Mouse (Mus musculus) fibroblast of lung, adult 2 months (primary cell): Measurements from ENCODE around the gene Hs3st5.
"Not testable (repeated sequence)": the region's sequence is repeated elsewhere in the genome, so short reads cannot be mapped to it uniquely, and the experiment has no call there.

Experiments used
- DNase-seq: peaks from one replicate; pipeline ENCODE4 v3.0.0-alpha.2; 2011; ENCODE audit warnings: low read depth

Gene Hs3st5

DNA sequence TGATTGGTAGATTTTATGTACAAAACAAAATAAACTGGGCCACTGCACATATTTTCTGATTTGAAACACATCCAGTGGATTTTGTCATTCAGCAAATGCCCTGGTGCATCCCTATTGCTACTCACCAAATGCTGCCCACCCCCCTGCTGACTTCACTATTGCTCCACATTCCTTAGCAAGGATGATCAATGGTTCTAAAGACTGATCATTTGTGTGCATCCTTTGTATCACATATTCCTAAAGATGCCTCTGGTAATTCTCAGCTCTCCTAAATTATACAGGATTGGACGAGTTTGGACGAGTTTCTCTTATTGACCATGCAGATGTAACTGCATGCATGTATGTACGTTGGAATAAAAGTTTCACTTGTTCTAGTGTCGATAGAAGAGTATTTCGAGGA is 52.1 kb downstream of the Hs3st5 start:
- DNase-seq: no peak

DNA sequence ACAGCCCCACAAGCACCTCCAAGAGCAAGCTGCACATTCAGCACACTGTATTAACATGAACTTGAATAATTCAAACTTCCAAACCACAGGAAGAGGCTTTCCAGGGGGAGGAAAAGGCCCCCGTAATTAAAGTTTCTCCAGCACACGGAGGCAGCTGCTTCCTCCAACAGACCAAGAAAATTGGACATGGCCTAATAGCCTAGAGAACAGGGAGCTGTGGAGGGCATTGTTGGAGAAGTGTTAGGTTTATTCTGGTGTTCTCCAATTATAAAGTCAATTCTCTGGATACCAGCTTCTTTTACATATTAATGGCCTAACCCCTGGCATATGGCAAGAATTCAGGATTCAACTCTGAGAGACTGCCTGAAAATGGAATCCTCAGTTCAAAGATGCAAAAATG is 60.6 kb downstream of the Hs3st5 start:
- DNase-seq: no peak

DNA sequence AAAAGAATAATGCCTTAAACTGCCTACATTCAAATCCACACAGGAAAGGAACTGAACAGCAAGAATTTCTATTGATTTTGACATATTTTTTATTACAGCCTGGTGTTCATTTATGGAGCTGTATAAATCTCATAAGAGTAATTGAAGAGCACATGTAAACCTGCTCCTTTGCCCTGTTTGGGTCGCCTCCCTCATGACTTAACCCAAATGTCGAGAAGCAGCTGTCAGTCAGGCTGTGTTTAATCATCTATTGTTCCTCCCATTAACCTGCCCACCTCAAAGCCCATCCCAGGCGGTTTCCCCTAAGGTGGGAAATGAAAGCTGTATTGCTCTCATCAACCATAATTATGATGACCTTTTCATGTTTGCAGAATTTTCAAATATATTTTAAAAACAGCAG is 65.9 kb downstream of the Hs3st5 start:
- DNase-seq: no peak

DNA sequence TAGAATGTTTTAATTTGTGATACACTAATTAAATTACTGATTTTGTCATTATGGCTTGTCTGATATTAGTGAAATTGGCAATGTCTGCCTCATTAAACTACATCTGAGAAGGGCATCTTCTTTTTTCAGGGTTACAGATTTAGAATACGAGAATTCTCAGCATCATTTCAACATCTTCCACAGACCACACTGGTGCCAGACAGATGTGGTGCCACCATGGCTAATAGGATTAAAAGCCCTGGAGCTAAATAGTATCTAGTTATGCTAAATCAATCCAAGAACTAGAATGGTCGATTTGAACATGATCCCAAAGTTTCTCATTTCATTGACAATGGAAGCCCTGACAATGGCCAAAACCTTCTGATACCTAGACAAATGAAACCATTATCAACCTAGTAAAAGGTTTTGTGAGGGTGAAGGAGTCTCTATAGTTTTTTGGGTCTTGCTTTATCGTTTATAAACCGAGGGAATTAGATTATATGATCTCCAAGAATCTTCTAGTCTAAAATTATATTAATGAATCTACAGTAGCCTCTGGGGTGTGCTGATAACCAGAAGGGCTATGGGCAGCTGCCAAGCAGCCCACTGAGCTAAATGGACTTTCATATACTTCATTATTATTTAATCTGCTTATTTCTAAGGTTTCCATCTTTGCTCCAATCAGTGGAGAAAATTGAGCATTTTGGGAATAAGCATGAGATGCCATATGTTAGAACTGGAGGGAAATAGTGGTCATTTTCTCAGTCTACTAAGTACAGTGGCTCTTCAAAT is 71.9 kb downstream of the Hs3st5 start:
- DNase-seq: no peak

DNA sequence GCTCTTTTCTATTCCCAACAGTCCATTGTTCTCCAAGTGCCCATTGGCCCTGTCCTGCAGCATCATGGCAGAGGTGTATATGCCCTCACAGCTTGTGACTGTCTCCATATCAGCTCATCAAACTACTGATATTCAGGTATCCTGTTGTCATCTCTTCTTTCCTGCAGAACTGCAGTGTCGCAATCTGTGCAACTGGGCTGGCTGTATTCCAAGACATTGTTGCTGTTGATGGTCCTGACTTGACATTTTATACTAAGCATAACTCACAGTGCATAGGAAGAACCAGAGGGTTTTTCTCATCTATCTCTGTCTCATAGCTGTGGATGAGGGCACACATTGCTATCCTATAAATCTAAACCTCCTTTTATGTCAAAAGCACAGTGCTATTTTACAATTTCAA is 103.8 kb downstream of the Hs3st5 start:
- DNase-seq: no peak

DNA sequence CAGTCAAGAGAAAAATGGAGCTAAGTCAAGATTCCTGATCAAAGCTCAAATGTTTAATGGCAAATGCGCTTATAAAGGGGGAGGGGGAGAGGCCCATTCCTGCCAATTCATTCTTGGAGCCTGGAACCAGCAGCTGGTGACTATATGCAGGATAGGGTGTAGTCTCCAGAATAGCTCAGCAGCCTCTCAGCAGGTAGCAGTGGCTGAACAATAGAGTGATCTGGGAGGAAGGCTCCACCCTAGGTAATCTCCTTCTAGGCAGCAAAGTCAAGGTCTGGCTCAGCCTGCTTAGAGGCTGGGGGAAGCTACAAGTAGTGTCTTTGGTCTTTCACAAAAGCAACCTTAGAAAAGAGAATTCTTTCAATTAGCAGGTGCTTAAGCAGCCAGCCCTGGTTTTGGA is 104.8 kb downstream of the Hs3st5 start:
- not testable (repeated sequence) for DNase-seq

DNA sequence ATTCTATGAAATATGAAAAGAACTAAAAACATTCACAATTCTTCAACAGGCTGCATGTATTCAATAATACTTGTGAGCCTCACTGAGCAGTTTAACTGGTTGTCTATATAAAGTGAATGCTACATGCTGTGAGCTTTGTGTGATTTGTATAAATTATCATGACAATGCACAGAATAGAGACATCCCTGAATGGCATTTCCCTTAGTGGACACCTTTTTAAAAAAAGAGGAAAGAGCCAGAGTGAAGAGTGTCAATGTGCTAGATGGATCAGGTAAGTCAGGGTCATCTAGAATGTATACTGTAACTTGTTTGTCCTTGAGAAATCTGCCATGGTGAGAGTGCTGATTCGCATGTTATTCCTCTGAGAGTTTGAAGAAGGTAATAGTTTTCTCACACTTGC is 116.4 kb downstream of the Hs3st5 start:
- no peak for DNase-seq

DNA sequence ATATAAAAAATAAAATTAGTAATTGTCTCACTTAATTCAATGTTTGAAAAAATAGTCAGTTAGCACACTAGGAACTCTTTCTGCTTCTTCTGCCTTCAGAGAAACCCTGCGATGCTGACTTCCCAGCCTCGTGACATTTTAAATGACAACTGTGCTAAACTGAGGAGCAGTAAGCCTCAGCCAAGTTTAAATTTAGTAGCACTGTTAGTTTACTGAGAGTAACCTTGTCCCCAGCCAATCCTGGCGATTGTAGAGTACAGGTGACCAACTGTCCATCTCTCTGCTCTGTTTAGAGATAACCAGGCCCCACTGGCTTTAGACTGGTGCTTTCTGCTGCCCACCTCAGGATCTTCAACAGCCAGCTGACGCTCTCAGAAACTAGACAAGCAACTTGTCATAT is 121.3 kb downstream of the Hs3st5 start:
- DNase-seq: no peak

DNA sequence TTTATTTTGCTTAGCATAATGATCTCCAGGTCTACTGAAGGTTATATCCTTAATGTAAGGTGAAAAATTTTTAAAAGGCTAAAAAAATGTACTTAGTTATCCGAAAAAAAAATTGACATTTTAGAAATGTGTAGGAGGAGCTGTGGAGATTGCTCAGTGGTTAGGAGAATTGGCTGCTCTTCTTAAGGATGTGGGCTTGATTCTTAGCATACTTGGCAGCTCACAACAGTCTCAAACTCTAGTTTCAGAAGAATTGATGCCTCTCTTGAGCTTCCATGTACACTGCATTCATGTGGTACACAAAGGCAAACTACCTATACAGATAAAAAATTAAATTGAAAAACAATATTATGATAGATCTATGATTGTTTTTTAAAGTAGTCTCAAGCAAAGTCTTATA is 125.1 kb downstream of the Hs3st5 start:
- no peak for DNase-seq

DNA sequence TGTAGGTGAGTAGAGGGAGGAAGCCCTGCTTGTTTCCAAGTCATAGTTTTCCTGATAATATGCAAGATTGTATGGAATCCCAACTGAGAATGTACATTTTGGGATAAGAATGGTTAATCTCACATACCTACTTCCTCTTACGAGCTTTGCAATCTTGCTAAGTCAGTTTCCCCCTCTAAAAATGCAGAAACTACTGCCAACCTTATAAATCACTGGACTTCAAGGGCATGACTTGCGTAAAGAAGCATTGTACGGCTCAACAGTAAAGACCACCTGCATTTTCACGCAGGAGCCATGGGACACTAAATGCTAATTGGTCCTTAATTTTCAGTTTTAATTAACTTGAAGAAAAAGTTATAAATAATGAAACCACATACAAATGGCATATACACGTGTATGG is 144.0 kb downstream of the Hs3st5 start:
- DNase-seq: no peak

DNA sequence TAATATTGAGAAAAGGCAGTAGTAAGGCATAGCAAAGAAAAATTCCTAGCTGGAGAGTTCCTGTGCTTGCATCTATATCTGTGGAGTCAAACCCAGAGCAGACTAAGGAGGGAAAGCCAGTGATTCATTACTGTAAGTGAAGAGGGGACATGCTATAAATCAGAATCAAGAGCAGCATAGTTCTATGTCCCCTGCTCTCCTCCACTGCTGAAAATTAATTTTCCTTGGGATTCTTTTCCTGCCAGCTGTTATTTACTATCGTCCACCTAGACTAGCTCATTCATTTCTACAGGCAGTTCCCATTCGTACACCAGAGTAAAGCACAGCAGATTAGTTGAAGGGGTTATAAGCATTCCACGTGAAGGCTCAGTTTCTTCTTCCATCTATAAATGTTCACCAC is 207.4 kb downstream of the Hs3st5 start:
- DNase-seq: no peak

DNA sequence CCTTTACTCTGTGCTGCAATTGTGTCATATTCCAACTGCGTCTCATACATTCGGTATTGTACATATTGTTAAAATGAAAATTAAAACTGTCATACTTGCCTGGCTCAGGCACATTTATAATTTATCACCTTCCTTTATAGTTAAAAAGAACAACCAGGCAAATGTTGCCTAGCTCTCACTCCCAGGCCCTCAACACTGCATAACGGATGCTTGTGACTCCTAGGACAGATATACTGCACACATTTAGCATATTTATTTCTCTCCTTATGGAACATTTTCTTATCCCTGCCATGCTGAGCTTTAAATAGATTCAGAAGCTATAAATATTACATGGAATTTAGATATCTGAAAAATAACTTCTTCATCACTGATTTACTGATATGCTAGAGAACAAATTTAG is 219.6 kb downstream of the Hs3st5 start:
- no peak for DNase-seq

DNA sequence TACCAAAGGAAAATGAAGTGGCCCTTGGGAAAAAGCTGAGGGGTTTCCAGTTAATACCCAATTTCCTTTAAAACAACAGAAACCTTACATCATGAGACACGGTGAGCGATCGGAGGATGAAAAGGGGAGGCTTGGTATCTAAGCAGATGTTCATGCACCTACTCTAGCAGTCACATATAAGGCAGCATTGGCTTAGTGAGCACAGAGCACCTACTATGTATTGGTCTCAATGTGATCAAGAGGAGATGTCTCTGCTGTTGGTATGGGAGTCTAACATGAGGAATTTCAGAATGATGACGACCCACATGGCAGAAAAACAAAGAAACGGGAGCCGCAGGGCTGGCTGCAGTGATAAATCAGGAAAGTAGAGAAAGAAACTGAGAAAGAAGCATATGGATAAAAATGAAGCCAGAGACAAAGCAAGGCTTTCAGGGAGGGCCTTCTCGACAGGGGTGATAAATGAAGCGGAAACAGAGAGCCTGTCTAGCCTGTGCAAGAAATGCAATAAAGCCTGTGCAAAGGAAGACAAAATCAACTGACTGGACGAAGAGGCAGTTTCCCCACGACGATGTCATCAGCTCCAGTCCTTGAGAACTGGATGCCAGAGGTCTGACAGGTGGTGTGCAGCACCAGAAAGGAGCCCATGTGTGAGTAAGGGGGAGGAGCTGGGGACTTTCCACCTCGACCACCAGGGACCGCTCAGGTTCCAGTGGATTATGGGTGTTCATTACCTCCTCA is 222.9 kb downstream of the Hs3st5 start:
- no peak for DNase-seq

DNA sequence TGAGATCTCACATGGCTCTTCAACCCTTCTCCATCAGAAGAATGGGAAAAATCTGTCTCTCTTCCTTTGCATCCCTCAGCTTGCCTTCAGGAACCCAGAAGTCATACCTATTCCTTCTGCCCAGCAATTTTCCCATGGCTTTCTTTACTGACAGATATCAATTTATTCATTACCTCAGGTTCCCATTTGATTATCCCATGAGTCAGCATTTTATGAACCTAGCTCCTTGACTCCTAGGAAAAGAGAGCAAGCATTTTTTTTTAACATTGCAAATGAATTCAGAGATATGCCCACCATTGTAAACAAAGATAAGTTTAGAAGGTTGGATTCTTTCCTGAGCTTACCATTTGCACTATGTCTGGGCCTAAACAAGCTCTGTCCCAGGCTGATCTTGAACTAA is 232.8 kb downstream of the Hs3st5 start:
- no peak for DNase-seq

DNA sequence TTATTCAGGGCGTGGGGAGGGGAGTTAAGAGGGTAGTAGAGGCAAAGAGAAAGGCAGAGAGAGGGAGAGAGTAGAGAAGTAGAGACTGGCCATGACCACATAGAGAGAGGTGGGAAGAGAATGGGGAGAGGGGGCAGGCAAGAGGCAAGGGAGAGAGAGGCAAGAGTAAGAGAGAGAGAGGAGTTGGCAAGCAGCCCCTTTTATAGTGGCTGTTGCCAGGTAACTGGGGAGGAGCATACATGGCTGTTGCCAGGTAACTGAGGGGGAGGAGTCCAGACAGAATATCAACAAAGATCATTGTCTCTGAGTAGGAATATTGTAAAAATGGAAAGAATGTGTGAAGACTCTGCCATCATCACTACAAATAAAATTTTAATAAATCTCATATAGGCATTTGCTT is 243.4 kb downstream of the Hs3st5 start:
- DNase-seq: no peak

DNA sequence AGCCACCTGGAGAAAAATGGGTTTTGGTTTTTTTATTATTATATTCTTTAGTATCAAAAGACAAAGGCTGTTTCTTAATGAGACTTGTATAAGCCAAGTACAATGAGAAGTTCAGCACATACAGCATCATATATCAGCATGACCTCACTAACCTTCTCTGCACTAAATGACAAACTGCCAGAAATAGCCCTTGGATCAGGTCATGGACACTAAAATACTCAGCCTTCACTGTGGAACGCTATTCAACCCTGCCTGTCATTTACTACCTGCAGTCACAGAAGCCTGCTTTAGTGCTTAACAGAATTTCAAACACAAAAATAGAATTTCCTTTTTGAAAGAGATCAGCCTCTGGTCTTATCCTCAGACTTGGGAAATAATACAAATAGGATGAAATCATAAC is 247.9 kb downstream of the Hs3st5 start:
- no peak for DNase-seq

DNA sequence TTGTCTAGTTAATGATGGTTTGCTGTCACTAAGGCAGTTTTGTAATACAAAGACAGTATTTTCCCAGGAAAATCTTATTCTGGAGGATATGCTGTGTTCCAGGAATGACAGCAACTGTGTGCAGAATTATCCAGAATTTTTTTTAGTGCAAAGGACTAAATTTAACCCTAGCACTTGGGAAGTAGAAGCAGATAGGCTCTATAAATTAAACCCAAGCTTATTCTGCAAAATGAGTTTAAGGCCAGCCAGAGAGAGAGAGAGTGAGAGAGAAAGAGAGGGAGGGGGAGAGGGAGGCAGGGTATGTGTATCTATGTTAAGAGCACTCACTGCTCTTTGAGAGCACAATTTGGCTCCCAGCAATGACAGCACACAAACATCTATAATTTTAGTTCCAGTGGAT is 267.0 kb downstream of the Hs3st5 start:
- DNase-seq: no peak

DNA sequence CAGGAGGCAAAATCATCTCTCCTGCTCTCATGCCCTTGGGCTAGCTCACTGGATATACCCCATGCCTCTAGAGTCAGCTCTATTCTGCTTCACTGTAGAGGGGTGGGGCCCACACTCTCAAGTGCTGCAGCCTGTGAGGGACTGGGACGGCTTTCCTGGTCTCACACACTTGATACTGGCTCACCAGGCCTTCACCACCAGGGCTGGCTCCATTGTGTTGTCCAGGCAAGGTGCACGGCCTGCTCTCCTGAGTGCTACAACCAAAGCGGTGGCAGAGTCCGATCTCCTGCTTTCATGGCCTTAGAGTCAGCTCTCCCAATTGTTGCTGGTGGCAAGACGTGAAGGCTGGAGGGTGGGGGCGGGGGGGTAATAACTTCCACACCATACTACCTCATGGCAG is 268.3 kb downstream of the Hs3st5 start:
- no peak for DNase-seq

DNA sequence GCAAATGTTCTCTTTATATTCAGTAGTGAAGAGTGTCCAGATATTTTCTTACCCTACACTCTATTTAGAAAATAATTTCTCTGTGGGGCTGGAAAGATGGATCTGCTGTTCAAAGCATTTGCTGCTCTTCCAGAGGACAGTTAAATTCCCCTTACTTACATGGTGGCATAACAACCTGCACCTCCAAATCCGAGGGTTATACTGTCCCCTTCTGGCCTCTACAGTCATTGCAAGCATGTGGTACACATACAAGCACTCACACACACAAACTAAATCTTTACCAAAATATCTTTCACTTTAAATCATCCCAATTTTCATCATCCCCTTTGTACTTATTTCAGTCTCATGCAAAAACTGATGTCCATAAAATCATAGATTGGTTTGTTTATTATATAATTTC is 275.0 kb downstream of the Hs3st5 start:
- DNase-seq: no peak

DNA sequence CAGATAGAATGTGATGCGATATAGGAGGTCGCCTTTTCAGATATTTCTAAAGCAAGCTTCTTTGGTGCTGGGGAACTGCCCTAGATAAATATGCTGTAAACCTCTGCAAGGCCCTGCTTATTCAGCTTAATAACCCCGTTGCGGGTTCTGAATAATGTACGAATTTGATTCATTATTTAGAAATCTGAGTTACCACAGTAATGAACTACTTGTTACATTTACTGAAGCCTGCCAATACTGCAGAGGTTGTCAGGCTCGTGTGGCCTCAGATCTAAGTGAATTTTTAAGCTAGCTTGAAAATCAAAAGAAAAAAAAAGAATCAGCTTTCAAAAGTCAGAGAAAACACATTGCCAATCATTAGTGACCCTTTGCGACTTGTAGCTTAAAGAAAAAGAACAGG is 280.4 kb downstream of the Hs3st5 start:
- DNase-seq: no peak

DNA sequence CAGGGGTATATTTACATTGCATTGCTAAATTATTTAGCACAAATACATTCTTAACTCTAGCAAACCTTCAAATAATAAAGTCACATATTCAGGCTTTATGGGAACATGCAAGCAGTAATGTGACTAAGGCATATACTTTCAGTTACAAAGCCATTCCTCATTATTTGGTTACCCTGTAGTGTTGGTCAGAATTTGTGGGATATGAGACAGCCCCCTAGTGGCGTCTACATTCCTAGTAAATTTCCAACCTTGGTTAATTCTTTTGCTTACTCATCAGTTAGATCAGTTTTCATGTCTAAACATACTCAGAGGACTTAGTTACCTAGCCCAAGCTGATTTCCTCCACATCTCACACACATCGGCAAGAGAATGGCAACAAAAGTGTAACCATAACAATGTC is 285.2 kb downstream of the Hs3st5 start:
- peak; percentile 6 for DNase-seq

DNA sequence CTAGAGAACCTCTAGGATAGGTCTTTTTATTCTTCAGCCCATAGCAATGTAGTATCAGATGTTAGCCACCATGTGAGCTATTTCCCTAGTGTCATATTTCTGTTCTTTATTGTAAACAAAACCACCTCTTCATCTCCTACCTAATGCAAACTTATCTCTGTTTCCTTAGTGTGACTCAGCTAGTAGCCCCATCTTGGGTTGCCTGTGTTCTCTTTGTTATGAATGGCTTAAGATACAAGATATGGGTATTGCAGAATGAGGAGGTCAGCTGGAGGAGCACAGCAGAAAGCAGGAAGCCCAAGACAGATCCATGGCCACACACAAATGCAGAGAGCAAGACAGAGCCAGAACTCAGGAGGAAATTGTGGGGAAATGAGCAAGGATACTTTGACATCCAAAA is 288.7 kb downstream of the Hs3st5 start:
- DNase-seq: no peak

DNA sequence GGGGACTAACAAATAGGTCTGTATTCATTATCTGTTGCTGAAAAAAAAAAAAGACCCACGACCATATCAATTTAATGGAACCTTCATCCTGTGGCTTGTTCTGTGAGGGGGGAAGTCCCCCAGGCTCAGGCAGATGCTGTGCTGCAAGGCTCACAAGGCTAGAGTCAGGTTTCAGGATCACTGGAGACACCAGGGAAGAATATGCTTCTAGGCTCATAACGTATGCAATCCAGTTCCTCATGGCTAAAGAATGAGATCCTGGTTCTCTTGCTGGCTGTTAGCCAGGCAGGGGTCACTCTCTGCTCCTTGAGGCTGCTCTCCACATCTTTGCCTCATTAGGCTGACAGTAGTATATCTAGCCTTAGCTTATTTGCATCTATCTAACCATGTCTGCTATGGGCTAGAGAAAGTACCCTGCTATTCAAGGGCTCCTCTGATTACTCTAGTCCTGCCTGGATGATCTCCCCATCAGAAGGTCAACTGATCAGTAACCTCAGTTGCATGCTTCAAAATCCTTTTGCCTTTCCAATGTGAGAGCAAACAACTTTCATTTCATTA is 294.4 kb downstream of the Hs3st5 start:
- DNase-seq: no peak

DNA sequence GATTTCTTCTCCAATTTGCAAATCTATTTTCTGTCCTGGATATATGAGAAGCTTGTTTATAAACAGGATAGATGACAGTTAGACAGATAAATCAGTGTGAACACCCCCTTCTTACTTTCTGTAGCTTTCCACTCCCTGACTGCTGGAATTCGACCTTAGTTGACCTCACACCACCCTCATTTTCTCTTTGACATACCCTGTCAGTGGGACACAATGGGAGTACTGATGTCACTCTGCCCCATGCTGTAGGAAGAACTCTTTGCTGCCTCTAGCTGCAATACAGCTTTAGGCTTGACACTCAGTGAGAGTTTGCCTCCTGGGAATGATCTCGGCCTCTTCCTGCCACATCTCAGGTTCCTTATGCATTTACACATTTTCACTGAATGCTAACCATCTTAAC is 297.1 kb downstream of the Hs3st5 start:
- DNase-seq: no peak
